ENCODE assay signal across 21 mouse cellular contexts in genomic region chr1:39648584-39648983, GRCm38 (mm10). TPM values are rescaled to one million over a fixed set of nuclear protein-coding genes. Genes with fewer than 3 reads are reported as not detected.
DNase-seq lines count a peak whose midpoint lies in the region; ATAC-seq and TF ChIP-seq lines count a peak whose summit lies in the region.
"Had no signal": no experiment of that assay in that cellular context is flagged by ENCODE, and none has a peak within 500 bp of the region (broad histone marks: within the 10 kb centered on the region; RNA-seq: fewer than 3 reads in every experiment).

No protein-coding gene starts in this region.

- intact Hi-C loops in left cerebral cortex, adult 2 months (cut with DNase I): no loop called here

- no peak for TF ChIP-seq CTCF in left cerebral cortex, adult 2 months (IDR thresholded peaks at IDR 0.05)
- TF ChIP-seq CTCF in thymus, adult 2 months (IDR thresholded peaks at IDR 0.05; ENCODE audit: borderline replicate concordance, control insufficient read depth, extremely low read depth, insufficient read depth, low read length, poor library complexity): no peak

- H3K27ac ChIP-seq in hindbrain, embryonic 14.5 days: no peak overlapping the region
- H3K27ac ChIP-seq in hindbrain, embryonic 10.5 days: no peak overlapping the region
- H3K27ac ChIP-seq in left cerebral cortex, adult 2 months: peak overlapping the region; percentile 93; the same call in 1 of the 2 replicates
- no peak overlapping the region for H3K27ac ChIP-seq in neural tube, embryonic 14.5 days (ENCODE audit: low read depth, low read length)
- H3K27ac ChIP-seq in thymus, adult 2 months (ENCODE audit: control insufficient read depth, insufficient read depth, low read length): no peak overlapping the region
- H3K27ac ChIP-seq: embryonic facial prominence, embryonic 13.5 days; forebrain, embryonic 12.5 days; heart, adult 2 months; heart, embryonic 15.5 days had no signal

- peak overlapping the region; percentile 87; the same call in 1 of the 2 replicates for H3K4me2 ChIP-seq in hindbrain, embryonic 14.5 days (replicated peaks)
- 0 out of 2 replicates have a peak overlapping the region, but pooled peaks have one; percentile 4 for H3K4me2 ChIP-seq in neural tube, embryonic 14.5 days (ENCODE audit: low read depth, low read length)
- H3K4me2 ChIP-seq: embryonic facial prominence, embryonic 13.5 days; forebrain, embryonic 12.5 days; heart, embryonic 11.5 days; heart, embryonic 15.5 days had no signal

- H3K4me1 ChIP-seq in hindbrain, embryonic 14.5 days (replicated peaks; ENCODE audit: control insufficient read depth, insufficient read depth, low read length): peaks cover 18% of the 10 kb centered on the region; the same call in 1 of the 2 replicates
- H3K4me1 ChIP-seq in hindbrain, embryonic 10.5 days (replicated peaks): peaks cover 15% of the 10 kb centered on the region
- 0 out of 2 replicates have a peak, but pooled peaks cover 11% of the 10 kb centered on the region for H3K4me1 ChIP-seq in neural tube, embryonic 14.5 days (ENCODE audit: control insufficient read depth, insufficient read depth, low read length)
- H3K4me1 ChIP-seq in thymus, adult 2 months (replicated peaks; ENCODE audit: control insufficient read depth, insufficient read depth, low read length): peaks cover 10% of the 10 kb centered on the region

- no peak for DNase-seq in hindbrain, embryonic 14.5 days (ENCODE audit: low spot score)
- no peak for DNase-seq in hindbrain, embryonic 10.5 days (ENCODE audit: low spot score)
- DNase-seq in left cerebral cortex, adult 2 months (ENCODE audit: extremely low spot score in 1 of 2, low spot score in 2 of 2): no peak
- no peak for DNase-seq in left cerebral cortex, adult 9 months (ENCODE audit: low spot score in 2 of 2)
- no peak for DNase-seq in neural tube, embryonic 10.5 days (ENCODE audit: extremely low spot score, low spot score)
- no peak for DNase-seq in thymus, adult 2 months
- DNase-seq in MN1 (ENCODE audit: low spot score): no peak
- DNase-seq: adrenal gland, adult 8-10 months; cerebellum, adult 11-12 months; cerebellum, adult 9-10 months; cerebellum, postnatal 25 days; gastrocnemius, postnatal 10 days; heart, adult 2 months had no signal

- peaks cover 9% of the 10 kb centered on the region; the same call in 1 of the 2 replicates for H3K27me3 ChIP-seq in hindbrain, embryonic 14.5 days (ENCODE audit: control insufficient read depth, insufficient read depth, low read length)
- H3K27me3 ChIP-seq in hindbrain, embryonic 10.5 days (ENCODE audit: insufficient read depth, poor library complexity, severe bottlenecking): peaks cover 51% of the 10 kb centered on the region
- no peaks in the 10 kb centered on the region for H3K27me3 ChIP-seq in neural tube, embryonic 14.5 days (ENCODE audit: control insufficient read depth, insufficient read depth, low read length)
- H3K27me3 ChIP-seq in thymus, adult 2 months (ENCODE audit: control insufficient read depth, insufficient read depth, low read length): peaks cover 9% of the 10 kb centered on the region; the same call in 1 of the 2 replicates

- 89% methylated on average over 7 of the region's 7 CpGs for WGBS in hindbrain, embryonic 14.5 days
- 90% methylated on average over 7 of the region's 7 CpGs for WGBS in hindbrain, embryonic 10.5 days
- WGBS in neural tube, embryonic 14.5 days: 72% methylated on average over 7 of the region's 7 CpGs
- 94% methylated on average over 7 of the region's 7 CpGs for WGBS in thymus, adult 2 months

- no peaks in the 10 kb centered on the region for H3K9me3 ChIP-seq in hindbrain, embryonic 14.5 days (ENCODE audit: control insufficient read depth, low read length)
- H3K9me3 ChIP-seq in hindbrain, embryonic 10.5 days: no peaks in the 10 kb centered on the region
- H3K9me3 ChIP-seq in neural tube, embryonic 14.5 days (ENCODE audit: control insufficient read depth, low read length): no peaks in the 10 kb centered on the region
- H3K9me3 ChIP-seq: embryonic facial prominence, embryonic 13.5 days; forebrain, embryonic 12.5 days; heart, embryonic 15.5 days had no signal

- no peak for ATAC-seq in hindbrain, embryonic 14.5 days (ENCODE audit: low FRiP score)
- ATAC-seq in neural tube, embryonic 14.5 days (ENCODE audit: low read depth): no peak
- ATAC-seq: forebrain, embryonic 16.5 days; inflammation-experienced regulatory T-cells, adult 6 months had no signal

- H3K4me3 ChIP-seq in hindbrain, embryonic 14.5 days (replicated peaks; ENCODE audit: low read length): no peak overlapping the region
- H3K4me3 ChIP-seq in hindbrain, embryonic 10.5 days: no peak overlapping the region
- peak overlapping the region; percentile 93 for H3K4me3 ChIP-seq in left cerebral cortex, adult 2 months
- no peak overlapping the region for H3K4me3 ChIP-seq in neural tube, embryonic 14.5 days (ENCODE audit: low read depth, low read length)
- H3K4me3 ChIP-seq in thymus, adult 2 months (ENCODE audit: control insufficient read depth, insufficient read depth, low read length): no peak overlapping the region
- H3K4me3 ChIP-seq: embryonic facial prominence, embryonic 13.5 days; forebrain, embryonic 12.5 days; heart, adult 2 months; heart, embryonic 15.5 days had no signal

- TF ChIP-seq POLR2A in thymus, adult 2 months (IDR thresholded peaks at IDR 0.05; ENCODE audit: control insufficient read depth, extremely low read depth, insufficient read depth, low read length, poor library complexity): no peak

- no peaks in the 10 kb centered on the region for H3K36me3 ChIP-seq in hindbrain, embryonic 14.5 days (replicated peaks; ENCODE audit: control insufficient read depth, insufficient read depth)
- no peaks in the 10 kb centered on the region for H3K36me3 ChIP-seq in hindbrain, embryonic 10.5 days
- H3K36me3 ChIP-seq in neural tube, embryonic 14.5 days (ENCODE audit: control insufficient read depth, insufficient read depth, low read length): no peaks in the 10 kb centered on the region
- no peaks in the 10 kb centered on the region for H3K36me3 ChIP-seq in thymus, adult 2 months (ENCODE audit: control insufficient read depth, insufficient read depth, low read length)
- H3K36me3 ChIP-seq: embryonic facial prominence, embryonic 13.5 days; forebrain, embryonic 12.5 days; heart, embryonic 15.5 days had no signal

- H3K9ac ChIP-seq in hindbrain, embryonic 14.5 days: no peak overlapping the region
- H3K9ac ChIP-seq in neural tube, embryonic 14.5 days (replicated peaks; ENCODE audit: low read depth, low read length): no peak overlapping the region
- H3K9ac ChIP-seq: embryonic facial prominence, embryonic 13.5 days; forebrain, embryonic 12.5 days; heart, embryonic 15.5 days had no signal

RNA-seq across cellular contexts. Expression of gene Creg2, which starts 2.7 kb away (rescaled TPM):
- 6.8 and 7.6 TPM in 2 replicates for polyA plus RNA-seq in hindbrain, embryonic 14.5 days (2014; fragmentation: Nextera tagmentation; extraction: Ambion mirVana)
- 0.35 and 0.78 TPM in 2 replicates for polyA plus RNA-seq in hindbrain, embryonic 10.5 days (2016; fragmentation: Nextera tagmentation; extraction: Ambion mirVana)
- total RNA-seq in left cerebral cortex, adult 2 months (2021): 10 to 100 TPM; 81.1 to 90.6 TPM
- polyA plus RNA-seq in neural tube, embryonic 14.5 days (2014; fragmentation: Nextera tagmentation; extraction: Ambion mirVana): 8.2 and 10.6 TPM in 2 replicates
- 0.16 and 0.18 TPM in 2 replicates for polyA plus RNA-seq in thymus, adult 2 months (2012; rRNA removed)
- total RNA-seq: heart, postnatal 25 days had no signal
- polyA plus RNA-seq: heart, adult 2 months had no signal
